In the genomic region with DNA sequence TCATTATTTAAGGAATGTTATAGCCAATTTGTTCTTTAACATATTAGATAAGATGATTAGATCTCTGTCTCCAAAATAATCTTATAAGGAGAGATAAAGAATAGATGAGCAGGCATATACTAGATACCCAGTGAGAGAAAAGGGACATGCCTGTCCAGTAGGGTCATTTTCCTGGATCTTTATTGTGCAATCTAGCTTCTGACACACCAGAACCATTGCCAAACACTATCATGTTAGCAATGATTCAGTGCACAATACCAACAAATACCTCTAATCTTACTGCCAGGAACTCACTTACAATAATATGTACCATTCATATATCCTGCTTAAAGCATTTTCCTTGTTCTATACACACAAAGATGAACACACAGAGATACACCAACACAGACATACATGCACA, we compare ENCODE assay signal across 27 mouse cellular contexts.
DNase-seq lines count a peak whose midpoint lies in the region; ATAC-seq and TF ChIP-seq lines count a peak whose summit lies in the region.
"Had no signal": no experiment of that assay in that cellular context is flagged by ENCODE, and none has a peak within 500 bp of the region (broad histone marks: within the 10 kb centered on the region; RNA-seq: fewer than 3 reads in every experiment).

No protein-coding gene starts in this region.

- no peak for TF ChIP-seq CTCF in left cerebral cortex, adult 2 months (IDR thresholded peaks at IDR 0.05)

- peak; percentile 4 for DNase-seq in adrenal gland, adult 2 months
- DNase-seq in adrenal gland, postnatal 4 days (ENCODE audit: low spot score in 2 of 2): no peak
- peak; percentile 2 for DNase-seq in Muller cell, postnatal 12 days (ENCODE audit: inconsistent ontology term)
- DNase-seq in adipocyte (ENCODE audit: low spot score): peak; percentile 4
- no peak for DNase-seq in natural killer cell, adult 2 months (ENCODE audit: low spot score in 2 of 2)
- DNase-seq in left cerebral cortex, adult 2 months (ENCODE audit: extremely low spot score in 1 of 2, low spot score in 2 of 2): no peak
- DNase-seq: adrenal gland, adult 8-10 months; adrenal gland, postnatal 14 days; adrenal gland, postnatal 36 days; cerebellum, adult 11 months; cerebellum, adult 18-20 months; cerebellum, adult 8-10 months; cerebellum, adult 9-11 months; cerebellum, postnatal 14 days; cerebellum, postnatal 36 days; embryo, embryonic 11 days had no signal

- no peak for ATAC-seq in inflammation-experienced regulatory T-cells, adult 6 months
- ATAC-seq: activated CD4-positive, CD25-positive, alpha-beta regulatory T cell, adult 4 months; CD4-positive, CD25-positive, alpha-beta regulatory T cell, adult 4 months; forebrain, embryonic 14.5 days; forebrain, embryonic 16.5 days; Patski had no signal

- H3K4me3 ChIP-seq in left cerebral cortex, adult 2 months: no peak overlapping the region
- H3K4me3 ChIP-seq: embryonic facial prominence, embryonic 13.5 days; embryonic facial prominence, embryonic 15.5 days; erythroblast, embryonic 14.5 days; forebrain, embryonic 10.5 days; forebrain, embryonic 12.5 days had no signal

- no peak overlapping the region for H3K27ac ChIP-seq in left cerebral cortex, adult 2 months
- H3K27ac ChIP-seq: embryonic facial prominence, embryonic 13.5 days; embryonic facial prominence, embryonic 15.5 days; forebrain, embryonic 10.5 days; forebrain, embryonic 12.5 days had no signal

- intact Hi-C loops in left cerebral cortex, adult 2 months (cut with DNase I): no loop called here

Comparison
In these comparisons a context has a peak if more than half of its experiments do, and no peak if none do; other contexts are left out.
1. DNase-seq: peak in adrenal gland, adult 2 months (single experiment), Muller cell, postnatal 12 days (single experiment) and adipocyte (single experiment); none in adrenal gland, postnatal 4 days (0 of 2), natural killer cell, adult 2 months (0 of 2) and left cerebral cortex, adult 2 months (0 of 2).